Mouse (Mus musculus): Measurements from ENCODE around the gene Kcnj8. TPM values are rescaled to one million over a fixed set of nuclear protein-coding genes. Genes with fewer than 3 reads are reported as not detected.

Gene Kcnj8
- under 1 TPM; 0.10 TPM for polyA plus RNA-seq (2017; shearing (Covaris generic))

GRCm38 (mm10) chr6:142571055-142571618 lies at the start of gene Kcnj8:
Kcnj8 (minus strand) TSS chr6:142571614.

Other genes starting within 250 kb of the Kcnj8 start
- gene Slco1a5, start 248.6 kb downstream of the Kcnj8 start, polyA plus RNA-seq (2017; shearing (Covaris generic)) = under 1 TPM in 1 of 2 experiments, not detected in 1; 0.18 TPM
- gene Pyroxd1, start 226.0 kb downstream of the Kcnj8 start, polyA plus RNA-seq (2017; shearing (Covaris generic)) = 10 to 100 TPM; 16.0 to 24.1 TPM
- 10 to 100 TPM; 35.7 to 45.2 TPM for gene Recql, start 184.5 kb downstream of the Kcnj8 start, polyA plus RNA-seq (2017; shearing (Covaris generic))
- gene Golt1b, start 184.4 kb downstream of the Kcnj8 start, polyA plus RNA-seq (2017; shearing (Covaris generic)) = 10 to 100 TPM; 23.4 to 25.7 TPM
- gene Spx, start 158.2 kb downstream of the Kcnj8 start, polyA plus RNA-seq (2017; shearing (Covaris generic)) = under 1 TPM; 0.26 to 0.32 TPM
- gene Gys2, start 98.5 kb downstream of the Kcnj8 start, polyA plus RNA-seq (2017; shearing (Covaris generic)) = under 1 TPM in 1 of 2 experiments, not detected in 1; 0.09 TPM
- 100 to 1,000 TPM in 1 of 2 experiments, 10 to 100 TPM in 1; 66.8 to 172 TPM for gene Ldhb, start 63.7 kb downstream of the Kcnj8 start, polyA plus RNA-seq (2017; shearing (Covaris generic))
- gene Abcc9, start 130.7 kb upstream of the Kcnj8 start, polyA plus RNA-seq (2017; shearing (Covaris generic)) = under 1 TPM; 0.04 TPM
- gene Cmas, start 185.1 kb upstream of the Kcnj8 start, polyA plus RNA-seq (2017; shearing (Covaris generic)) = 10 to 100 TPM; 94.4 to 96.3 TPM
- not detected for gene Sult6b2, start 232.9 kb upstream of the Kcnj8 start, polyA plus RNA-seq (2017; shearing (Covaris generic))